11 mouse cellular contexts compared by ENCODE assay signal in the genomic region with DNA sequence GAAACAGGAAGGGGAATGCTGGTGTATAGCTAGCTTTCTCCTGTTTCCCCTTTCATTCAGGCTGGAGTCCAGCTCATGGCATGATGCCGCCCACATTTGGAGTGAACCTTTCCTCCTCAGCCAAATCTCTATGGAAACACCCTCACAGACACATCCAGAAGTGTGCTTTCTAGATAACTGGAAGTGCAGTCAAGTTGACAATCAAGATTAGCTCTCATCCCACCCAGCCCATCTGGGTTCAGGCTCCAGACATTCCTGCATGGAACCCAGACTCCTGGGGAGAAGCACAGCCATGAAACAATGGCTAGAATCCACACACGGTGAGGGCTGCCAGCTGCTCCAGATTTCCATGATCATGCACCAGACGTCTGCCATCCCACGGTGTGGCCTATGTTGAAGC.
DNase-seq lines count a peak whose midpoint lies in the region; ATAC-seq and TF ChIP-seq lines count a peak whose summit lies in the region.
"Had no signal": no experiment of that assay in that cellular context is flagged by ENCODE, and none has a peak within 500 bp of the region (broad histone marks: within the 10 kb centered on the region; RNA-seq: fewer than 3 reads in every experiment).

No protein-coding gene starts in this region.

- peak overlapping the region; percentile 64; the same call in 1 of the 2 replicates for H3K27ac ChIP-seq in hindbrain, embryonic 10.5 days
- no peak overlapping the region for H3K27ac ChIP-seq in hindbrain, embryonic 13.5 days
- peak overlapping the region; percentile 23; the same call in 1 of the 2 replicates for H3K27ac ChIP-seq in cerebellum, adult 2 months (ENCODE audit: insufficient read depth, low read length)
- no peak overlapping the region for H3K27ac ChIP-seq in liver, postnatal 0 days (ENCODE audit: low read depth)
- H3K27ac ChIP-seq in stomach, postnatal 0 days (replicated peaks) = no peak overlapping the region
- no peak overlapping the region for H3K27ac ChIP-seq in forebrain, embryonic 11.5 days (ENCODE audit: low read depth, low read length)
- H3K27ac ChIP-seq in kidney, embryonic 16.5 days (ENCODE audit: low read length) = no peak overlapping the region
- H3K27ac ChIP-seq: liver, embryonic 15.5 days had no signal

- no peaks in the 10 kb centered on the region for H3K36me3 ChIP-seq in hindbrain, embryonic 10.5 days
- H3K36me3 ChIP-seq in hindbrain, embryonic 13.5 days = no peaks in the 10 kb centered on the region
- no peaks in the 10 kb centered on the region for H3K36me3 ChIP-seq in liver, postnatal 0 days (replicated peaks; ENCODE audit: insufficient read depth, low read length)
- no peaks in the 10 kb centered on the region for H3K36me3 ChIP-seq in stomach, postnatal 0 days (ENCODE audit: control insufficient read depth, insufficient read depth, low read length)
- no peaks in the 10 kb centered on the region for H3K36me3 ChIP-seq in forebrain, embryonic 11.5 days (ENCODE audit: control insufficient read depth, insufficient read depth, low read length)
- H3K36me3 ChIP-seq in kidney, embryonic 16.5 days (ENCODE audit: insufficient read depth, low read length) = no peaks in the 10 kb centered on the region
- H3K36me3 ChIP-seq: heart, embryonic 13.5 days; liver, embryonic 15.5 days had no signal

- no peak overlapping the region for H3K4me3 ChIP-seq in hindbrain, embryonic 10.5 days
- no peak overlapping the region for H3K4me3 ChIP-seq in hindbrain, embryonic 13.5 days
- no peak overlapping the region for H3K4me3 ChIP-seq in cerebellum, adult 2 months (replicated peaks; ENCODE audit: insufficient read depth, low read depth, low read length)
- H3K4me3 ChIP-seq in liver, postnatal 0 days (ENCODE audit: low read depth, low read length) = no peak overlapping the region
- H3K4me3 ChIP-seq in stomach, postnatal 0 days (ENCODE audit: low read depth, low read length) = no peak overlapping the region
- no peak overlapping the region for H3K4me3 ChIP-seq in forebrain, embryonic 11.5 days (ENCODE audit: low read depth, low read length)
- no peak overlapping the region for H3K4me3 ChIP-seq in kidney, embryonic 16.5 days (ENCODE audit: low read length)
- H3K4me3 ChIP-seq: heart, embryonic 13.5 days; liver, embryonic 15.5 days had no signal

- TF ChIP-seq POLR2A in cerebellum, adult 2 months (IDR thresholded peaks at IDR 0.05; ENCODE audit: borderline replicate concordance, insufficient read depth, low read length) = no peak

- H3K4me2 ChIP-seq in hindbrain, embryonic 13.5 days = no peak overlapping the region
- H3K4me2 ChIP-seq in liver, postnatal 0 days (ENCODE audit: low read depth, low read length) = no peak overlapping the region
- no peak overlapping the region for H3K4me2 ChIP-seq in stomach, postnatal 0 days (replicated peaks; ENCODE audit: low read depth)
- no peak overlapping the region for H3K4me2 ChIP-seq in forebrain, embryonic 11.5 days (ENCODE audit: low read depth, low read length, severe bottlenecking)
- H3K4me2 ChIP-seq in kidney, embryonic 16.5 days (replicated peaks; ENCODE audit: low read depth, low read length) = no peak overlapping the region
- H3K4me2 ChIP-seq: heart, embryonic 13.5 days; liver, embryonic 15.5 days had no signal

- ATAC-seq in hindbrain, embryonic 13.5 days (ENCODE audit: low FRiP score) = no peak
- ATAC-seq in liver, postnatal 0 days = no peak
- no peak for ATAC-seq in stomach, postnatal 0 days (ENCODE audit: low FRiP score, low TSS enrichment)
- ATAC-seq in forebrain, embryonic 11.5 days (replicated peaks; ENCODE audit: low FRiP score) = no peak
- no peak for ATAC-seq in kidney, embryonic 16.5 days (ENCODE audit: low FRiP score, low TSS enrichment)

- no peak overlapping the region for H3K9ac ChIP-seq in hindbrain, embryonic 13.5 days
- H3K9ac ChIP-seq in liver, postnatal 0 days (replicated peaks) = no peak overlapping the region
- no peak overlapping the region for H3K9ac ChIP-seq in stomach, postnatal 0 days (ENCODE audit: low read length)
- H3K9ac ChIP-seq in forebrain, embryonic 11.5 days (ENCODE audit: low read length) = no peak overlapping the region
- H3K9ac ChIP-seq in kidney, embryonic 16.5 days (replicated peaks; ENCODE audit: low read length) = no peak overlapping the region
- H3K9ac ChIP-seq: heart, embryonic 13.5 days; liver, embryonic 15.5 days had no signal

- no peak for TF ChIP-seq CTCF in cerebellum, adult 2 months (IDR thresholded peaks at IDR 0.05; ENCODE audit: borderline replicate concordance, insufficient read depth, low read depth, low read length)
- no peak for TF ChIP-seq CTCF in liver, postnatal 0 days (IDR thresholded peaks at IDR 0.05; ENCODE audit: low read depth)
- TF ChIP-seq CTCF in stomach, postnatal 0 days (IDR thresholded peaks at IDR 0.05; ENCODE audit: low read depth) = no peak

- no peaks in the 10 kb centered on the region for H3K27me3 ChIP-seq in hindbrain, embryonic 10.5 days (ENCODE audit: insufficient read depth, poor library complexity, severe bottlenecking)
- H3K27me3 ChIP-seq in hindbrain, embryonic 13.5 days = no peaks in the 10 kb centered on the region
- no peaks in the 10 kb centered on the region for H3K27me3 ChIP-seq in cerebellum, adult 2 months (ENCODE audit: control insufficient read depth, insufficient read depth, low read length)
- H3K27me3 ChIP-seq in liver, postnatal 0 days (ENCODE audit: insufficient read depth, low read length) = no peaks in the 10 kb centered on the region
- H3K27me3 ChIP-seq in stomach, postnatal 0 days (ENCODE audit: control insufficient read depth, insufficient read depth, low read length) = no peaks in the 10 kb centered on the region
- no peaks in the 10 kb centered on the region for H3K27me3 ChIP-seq in forebrain, embryonic 11.5 days (ENCODE audit: control insufficient read depth, insufficient read depth, low read length)
- no peaks in the 10 kb centered on the region for H3K27me3 ChIP-seq in kidney, embryonic 16.5 days (ENCODE audit: insufficient read depth, low read length)
- H3K27me3 ChIP-seq: heart, embryonic 13.5 days; liver, embryonic 15.5 days had no signal

- 76% methylated on average over 4 of the region's 4 CpGs for WGBS in hindbrain, embryonic 10.5 days
- WGBS in hindbrain, embryonic 13.5 days = 65% methylated on average over 4 of the region's 4 CpGs
- 6% methylated on average over 4 of the region's 4 CpGs for WGBS in cerebellum, adult 2 months
- 70% methylated on average over 4 of the region's 4 CpGs for WGBS in liver, postnatal 0 days (ENCODE audit: insufficient replicate concordance)
- 85% methylated on average over 4 of the region's 4 CpGs for WGBS in stomach, postnatal 0 days
- WGBS in forebrain, embryonic 11.5 days = 83% methylated on average over 4 of the region's 4 CpGs
- 80% methylated on average over 4 of the region's 4 CpGs for WGBS in kidney, embryonic 16.5 days

- 0 out of 2 replicates have a peak, but pooled peaks cover 3% of the 10 kb centered on the region for H3K9me3 ChIP-seq in hindbrain, embryonic 10.5 days
- H3K9me3 ChIP-seq in hindbrain, embryonic 13.5 days = no peaks in the 10 kb centered on the region
- H3K9me3 ChIP-seq in liver, postnatal 0 days (ENCODE audit: low read length) = no peaks in the 10 kb centered on the region
- H3K9me3 ChIP-seq in stomach, postnatal 0 days (ENCODE audit: control insufficient read depth, low read length) = no peaks in the 10 kb centered on the region
- no peaks in the 10 kb centered on the region for H3K9me3 ChIP-seq in forebrain, embryonic 11.5 days (ENCODE audit: control insufficient read depth, low read length)
- no peaks in the 10 kb centered on the region for H3K9me3 ChIP-seq in kidney, embryonic 16.5 days (ENCODE audit: low read length)
- H3K9me3 ChIP-seq: liver, embryonic 15.5 days had no signal

- H3K4me1 ChIP-seq in hindbrain, embryonic 10.5 days (replicated peaks) = peaks cover 19% of the 10 kb centered on the region
- peaks cover 8% of the 10 kb centered on the region for H3K4me1 ChIP-seq in hindbrain, embryonic 13.5 days (replicated peaks)
- peaks cover 22% of the 10 kb centered on the region for H3K4me1 ChIP-seq in cerebellum, adult 2 months (ENCODE audit: control insufficient read depth, insufficient read depth, low read length)
- H3K4me1 ChIP-seq in liver, postnatal 0 days (ENCODE audit: insufficient read depth) = peaks cover 19% of the 10 kb centered on the region
- no peaks in the 10 kb centered on the region for H3K4me1 ChIP-seq in stomach, postnatal 0 days (replicated peaks; ENCODE audit: control insufficient read depth, insufficient read depth)
- H3K4me1 ChIP-seq in forebrain, embryonic 11.5 days (replicated peaks; ENCODE audit: control insufficient read depth, insufficient read depth, low read length) = no peaks in the 10 kb centered on the region
- no peaks in the 10 kb centered on the region for H3K4me1 ChIP-seq in kidney, embryonic 16.5 days (ENCODE audit: insufficient read depth, low read length)

- TF ChIP-seq EP300 in liver, postnatal 0 days (IDR thresholded peaks at IDR 0.05; ENCODE audit: low read depth) = peak; percentile 34; the same call in 1 of the 2 replicates
- TF ChIP-seq EP300 in stomach, postnatal 0 days (optimal IDR thresholded peaks at IDR 0.05) = no peak

- DNase-seq in hindbrain, embryonic 10.5 days (ENCODE audit: low spot score) = no peak
- peak; percentile 56 to 66 for DNase-seq in cerebellum, adult 2 months
- DNase-seq in frontal cortex, postnatal 10 days (ENCODE audit: low spot score in 2 of 2) = peak; percentile 42 to 51
- no peak for DNase-seq in liver, postnatal 0 days
- no peak for DNase-seq in stomach, postnatal 0 days (ENCODE audit: low spot score)
- DNase-seq in forebrain, embryonic 11.5 days (ENCODE audit: low spot score) = no peak
- DNase-seq: adrenal gland, postnatal 10 days had no signal

Comparison
In these comparisons a context has a peak if more than half of its experiments do, and no peak if none do; other contexts are left out.
1. H3K27ac ChIP-seq: peak in hindbrain, embryonic 10.5 days (single experiment) and cerebellum, adult 2 months (single experiment); none in hindbrain, embryonic 13.5 days (single experiment), liver, postnatal 0 days (single experiment), stomach, postnatal 0 days (single experiment), forebrain, embryonic 11.5 days (single experiment) and kidney, embryonic 16.5 days (single experiment).
2. DNase-seq: peak in cerebellum, adult 2 months (2 of 2) and frontal cortex, postnatal 10 days (2 of 2); none in hindbrain, embryonic 10.5 days (single experiment), liver, postnatal 0 days (single experiment), stomach, postnatal 0 days (single experiment) and forebrain, embryonic 11.5 days (single experiment).